21 mouse cellular contexts compared by ENCODE assay signal in genomic region chr2:172875201-172875600, GRCm38 (mm10).
DNase-seq lines count a peak whose midpoint lies in the region; ATAC-seq and TF ChIP-seq lines count a peak whose summit lies in the region.
"Had no signal": no experiment of that assay in that cellular context is flagged by ENCODE, and none has a peak within 500 bp of the region (broad histone marks: within the 10 kb centered on the region; RNA-seq: fewer than 3 reads in every experiment).

No protein-coding gene starts in this region.

- no peak overlapping the region for H3K4me3 ChIP-seq in heart, embryonic 10.5 days
- no peak overlapping the region for H3K4me3 ChIP-seq in heart, adult 2 months
- H3K4me3 ChIP-seq in heart, embryonic 14.5 days (ENCODE audit: control insufficient read depth in 1 of 2, insufficient read depth in 1 of 2, low read depth in 1 of 2, low read length in 2 of 2) = no peak overlapping the region
- no peak overlapping the region for H3K4me3 ChIP-seq in gastrocnemius, adult 2 months
- H3K4me3 ChIP-seq: embryonic facial prominence, embryonic 15.5 days; erythroblast, embryonic 14.5 days; forebrain, embryonic 10.5 days; hindbrain, embryonic 15.5 days; kidney, embryonic 15.5 days had no signal

- ATAC-seq in heart, embryonic 14.5 days (ENCODE audit: insufficient number of reproducible peaks, insufficient read depth, low FRiP score, low read depth) = no peak
- ATAC-seq: forebrain, embryonic 14.5 days; intestine, embryonic 16.5 days had no signal

- TF ChIP-seq EP300 in heart, adult 2 months (IDR thresholded peaks at IDR 0.05; ENCODE audit: insufficient read depth, low read depth, low read length) = no peak

- no peak for DNase-seq in heart, embryonic 10.5 days (ENCODE audit: low spot score)
- DNase-seq in heart, adult 2 months = no peak
- DNase-seq in heart, adult 18-20 months = no peak
- peak; percentile 25 for DNase-seq in adrenal gland, postnatal 10 days
- DNase-seq in adrenal gland, postnatal 14 days = peak; percentile 49
- DNase-seq in gastrocnemius, adult 2 months = no peak
- DNase-seq: cerebellum, adult 2 months; cerebellum, postnatal 10 days; embryo, embryonic 11 days; gastrocnemius, postnatal 36 days; heart, postnatal 10 days; kidney, adult 2 months; kidney, postnatal 14 days had no signal

- H3K36me3 ChIP-seq in heart, embryonic 10.5 days = peaks cover 58% of the 10 kb centered on the region
- H3K36me3 ChIP-seq in heart, adult 2 months (ENCODE audit: control insufficient read depth, insufficient read depth, low read length) = no peaks in the 10 kb centered on the region
- H3K36me3 ChIP-seq in heart, embryonic 14.5 days (ENCODE audit: control insufficient read depth, insufficient read depth, low read length) = peaks cover 48% of the 10 kb centered on the region
- H3K36me3 ChIP-seq: hindbrain, embryonic 15.5 days had no signal

- intact Hi-C loops in heart, adult 2 months (cut with DNase I) = no loop called here
- intact Hi-C loops in gastrocnemius, adult 2 months (cut with DNase I) = no loop called here

- no peak for TF ChIP-seq POLR2A in heart, adult 2 months (IDR thresholded peaks at IDR 0.05; ENCODE audit: insufficient read depth, low read depth, low read length)

- no peaks in the 10 kb centered on the region for H3K9me3 ChIP-seq in heart, embryonic 10.5 days
- H3K9me3 ChIP-seq in heart, embryonic 14.5 days (ENCODE audit: control insufficient read depth, low read length) = no peaks in the 10 kb centered on the region
- H3K9me3 ChIP-seq: embryonic facial prominence, embryonic 15.5 days; forebrain, embryonic 10.5 days; hindbrain, embryonic 15.5 days; kidney, embryonic 15.5 days had no signal

- WGBS in heart, embryonic 10.5 days = 70% methylated on average over 9 of the region's 9 CpGs
- WGBS in heart, adult 2 months = 82% methylated on average over 9 of the region's 9 CpGs
- WGBS in heart, embryonic 14.5 days = 48% methylated on average over 9 of the region's 9 CpGs

- no peaks in the 10 kb centered on the region for H3K79me2 ChIP-seq in heart, adult 2 months (replicated peaks; ENCODE audit: control insufficient read depth, insufficient read depth, low read length)

- no peak for TF ChIP-seq CTCF in heart, adult 2 months (IDR thresholded peaks at IDR 0.05)
- no peak for TF ChIP-seq CTCF in gastrocnemius, adult 2 months (IDR thresholded peaks at IDR 0.05)

- H3K27ac ChIP-seq in heart, embryonic 10.5 days = peak overlapping the region; percentile 86
- no peak overlapping the region for H3K27ac ChIP-seq in heart, adult 2 months
- peak overlapping the region; percentile 20 to 84 for H3K27ac ChIP-seq in heart, embryonic 14.5 days (replicated peaks in 1 of 2; ENCODE audit: control insufficient read depth in 1 of 2, insufficient read depth in 1 of 2, low read depth in 2 of 2, low read length in 2 of 2)
- H3K27ac ChIP-seq in gastrocnemius, adult 2 months = no peak overlapping the region
- H3K27ac ChIP-seq: embryonic facial prominence, embryonic 15.5 days; forebrain, embryonic 10.5 days; hindbrain, embryonic 15.5 days; kidney, embryonic 15.5 days had no signal

- no peak overlapping the region for H3K4me2 ChIP-seq in heart, embryonic 14.5 days (ENCODE audit: low read length)
- H3K4me2 ChIP-seq: embryonic facial prominence, embryonic 15.5 days; hindbrain, embryonic 15.5 days; kidney, embryonic 15.5 days had no signal

- H3K27me3 ChIP-seq in heart, embryonic 10.5 days (ENCODE audit: insufficient read depth, poor library complexity, severe bottlenecking) = no peaks in the 10 kb centered on the region
- H3K27me3 ChIP-seq in heart, adult 2 months (ENCODE audit: control insufficient read depth, insufficient read depth, low read length) = no peaks in the 10 kb centered on the region
- no peaks in the 10 kb centered on the region for H3K27me3 ChIP-seq in heart, embryonic 14.5 days (ENCODE audit: control insufficient read depth, insufficient read depth, low read length)
- H3K27me3 ChIP-seq: embryonic facial prominence, embryonic 15.5 days; hindbrain, embryonic 15.5 days; kidney, embryonic 15.5 days had no signal

- H3K4me1 ChIP-seq in heart, embryonic 10.5 days = peaks cover 75% of the 10 kb centered on the region
- no peaks in the 10 kb centered on the region for H3K4me1 ChIP-seq in heart, adult 2 months (ENCODE audit: control insufficient read depth, insufficient read depth, low read length)
- peaks cover 36 to 41% of the 10 kb centered on the region in 2 experiments for H3K4me1 ChIP-seq in heart, embryonic 14.5 days (ENCODE audit: control insufficient read depth in 2 of 2, insufficient read depth in 2 of 2, low read length in 2 of 2)
- H3K4me1 ChIP-seq: hindbrain, embryonic 15.5 days had no signal

- H3K9ac ChIP-seq in heart, adult 2 months (ENCODE audit: low read depth, low read length) = no peak overlapping the region
- peak overlapping the region; percentile 34; the same call in 1 of the 2 replicates for H3K9ac ChIP-seq in heart, embryonic 14.5 days (ENCODE audit: low read length)
- H3K9ac ChIP-seq: embryonic facial prominence, embryonic 15.5 days; hindbrain, embryonic 15.5 days; kidney, embryonic 15.5 days had no signal

Comparison
In these comparisons a context has a peak if more than half of its experiments do, and no peak if none do; other contexts are left out.
1. H3K27ac ChIP-seq: peak in heart, embryonic 10.5 days (single experiment) and heart, embryonic 14.5 days (2 of 2); none in heart, adult 2 months (single experiment) and gastrocnemius, adult 2 months (single experiment).
2. DNase-seq: peak in adrenal gland, postnatal 10 days (single experiment) and adrenal gland, postnatal 14 days (single experiment); none in heart, embryonic 10.5 days (single experiment), heart, adult 2 months (0 of 2), heart, adult 18-20 months (0 of 2) and gastrocnemius, adult 2 months (single experiment).